Mouse (Mus musculus) cerebellum, postnatal 14 days (tissue): ENCODE measurements at regions not wholly inside any gene's neighbourhood (a gene's known extent, or its start where the extent isn't known, plus 50 kb on each side); places are given as distances from the start of the nearest gene placed in this dataset.

Source experiments
- DNase-seq, 2 experiments: peaks; one replicate each; pipeline ENCODE4 v3.0.0; 2021; ENCODE audit warnings: mixed read lengths in 2 of 2

DNA sequence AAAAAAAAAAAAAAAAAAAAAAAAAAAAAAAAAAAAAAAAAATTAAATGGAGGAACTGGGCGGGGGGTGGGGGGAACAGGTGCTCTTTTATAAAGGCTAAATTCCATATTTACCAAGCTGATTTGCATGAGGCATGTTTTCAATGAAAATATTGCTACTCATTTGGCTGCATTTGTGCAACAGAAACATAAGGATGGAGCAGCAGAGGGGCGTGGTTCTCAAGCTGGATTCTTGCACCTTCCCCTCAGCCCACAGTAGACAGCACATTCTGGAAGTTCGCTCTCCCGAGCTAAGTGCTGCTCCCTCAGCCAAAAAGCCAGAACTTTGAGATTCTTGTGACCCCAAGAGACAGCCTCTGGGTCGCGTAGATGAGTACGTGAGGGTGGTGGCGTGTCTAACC is 201.8 kb downstream of the Cdca7 start:
- DNase-seq = no peak

DNA sequence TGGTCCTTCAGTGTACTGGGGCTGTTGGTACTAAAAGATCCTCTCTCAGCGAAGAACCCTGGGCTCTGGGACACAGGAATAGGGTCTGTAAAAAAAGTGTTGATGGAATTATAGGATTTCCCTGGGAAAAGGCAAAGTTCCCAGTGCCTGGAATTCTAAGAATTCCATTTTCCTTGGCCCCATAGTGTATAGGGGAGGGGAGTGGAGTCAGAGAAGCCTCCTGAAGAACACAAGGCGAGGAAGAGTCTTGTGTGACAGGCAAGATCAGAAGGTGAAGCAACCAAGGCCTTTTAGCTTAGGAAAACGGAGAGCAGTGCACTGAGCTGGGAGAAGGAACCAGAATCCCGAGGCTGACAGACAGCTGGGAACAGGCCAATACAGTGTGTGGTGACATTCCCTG is 212.1 kb downstream of the Cdca7 start:
- DNase-seq = no peak

- peak in 1 of 2 experiments; percentile 11 for DNase-seq
Observed at GRCm38 (mm10) chr2:72701081-72701480, 225.1 kb downstream of the Cdca7 start.

GRCm38 (mm10) chr2:72703238-72703637 is 227.3 kb downstream of the Cdca7 start:
- DNase-seq = no peak

- DNase-seq = no peak
Observed at GRCm38 (mm10) chr2:72707676-72708659, 232.0 kb downstream of the Cdca7 start.

GRCm38 (mm10) chr2:72716931-72717330 is 241.0 kb downstream of the Cdca7 start:
- DNase-seq = peak; percentile 34 to 56

- DNase-seq = peak; percentile 77 to 85
Observed at GRCm38 (mm10) chr2:72728699-72729098, 251.5 kb downstream of the Sp3 start.

DNA sequence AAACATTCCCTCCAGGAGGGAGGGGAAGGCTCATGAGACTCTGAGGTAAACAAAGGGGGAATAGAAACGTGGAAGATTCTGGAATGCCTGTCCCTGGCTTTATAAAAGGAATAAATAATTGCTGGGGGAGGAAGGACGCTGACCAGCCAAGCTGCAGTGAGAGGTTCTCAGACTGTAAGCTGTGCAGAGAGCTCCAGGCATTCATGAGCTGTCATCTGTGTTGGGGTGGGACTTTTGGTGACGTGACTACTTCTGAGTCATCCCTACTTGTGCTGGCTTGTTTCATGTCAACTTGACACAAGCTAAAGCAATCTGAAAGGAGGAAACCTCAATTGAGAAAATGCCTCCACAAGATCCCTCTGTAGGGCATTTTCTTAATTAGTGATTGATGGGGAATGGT is 246.9 kb downstream of the Sp3 start:
- DNase-seq = no peak

DNA sequence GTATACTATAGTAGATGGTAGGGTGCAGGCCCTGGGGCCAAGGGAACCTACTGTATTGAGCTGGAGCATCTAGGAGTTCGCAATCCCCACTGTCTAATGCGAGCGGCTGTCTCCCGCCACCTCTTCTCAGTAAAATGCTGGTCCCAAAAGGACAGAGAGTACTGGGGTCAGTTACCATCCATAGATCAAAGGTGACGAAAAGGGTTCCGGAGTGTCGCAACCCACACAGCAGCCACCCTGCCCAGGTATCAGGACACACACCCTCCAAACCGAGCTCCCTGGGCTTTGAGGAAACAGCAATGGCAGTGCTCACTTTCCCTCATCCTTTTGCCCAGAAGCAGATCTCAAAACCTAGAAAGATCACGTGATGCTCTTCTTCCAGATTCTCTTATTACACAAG is 245.2 kb downstream of the Sp3 start:
- DNase-seq = no peak

DNA sequence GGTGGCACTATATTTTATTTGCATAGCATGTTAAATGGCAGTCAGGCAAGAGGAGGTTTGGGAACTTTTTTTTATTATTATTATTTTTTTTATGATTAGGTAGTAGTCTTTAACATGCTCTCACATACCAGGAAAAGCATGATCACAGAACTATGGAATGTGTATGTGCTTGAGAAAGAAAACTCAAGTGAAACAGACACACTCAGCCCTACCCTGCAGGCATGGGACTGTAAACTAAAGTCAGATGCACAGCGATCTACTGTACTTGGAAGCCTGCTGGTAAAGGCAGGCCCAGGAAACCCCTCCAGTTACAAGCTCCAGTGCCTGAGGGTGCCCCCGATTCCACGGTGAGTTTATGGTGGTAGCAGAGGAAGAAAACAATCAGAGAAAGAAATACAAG is 243.6 kb downstream of the Sp3 start:
- DNase-seq = no peak

- peak; percentile 66 to 68 for DNase-seq
Observed at GRCm38 (mm10) chr2:72740391-72741361, 239.6 kb downstream of the Sp3 start.

- no peak for DNase-seq
Observed at GRCm38 (mm10) chr2:72741746-72742145, 238.5 kb downstream of the Sp3 start.

DNA sequence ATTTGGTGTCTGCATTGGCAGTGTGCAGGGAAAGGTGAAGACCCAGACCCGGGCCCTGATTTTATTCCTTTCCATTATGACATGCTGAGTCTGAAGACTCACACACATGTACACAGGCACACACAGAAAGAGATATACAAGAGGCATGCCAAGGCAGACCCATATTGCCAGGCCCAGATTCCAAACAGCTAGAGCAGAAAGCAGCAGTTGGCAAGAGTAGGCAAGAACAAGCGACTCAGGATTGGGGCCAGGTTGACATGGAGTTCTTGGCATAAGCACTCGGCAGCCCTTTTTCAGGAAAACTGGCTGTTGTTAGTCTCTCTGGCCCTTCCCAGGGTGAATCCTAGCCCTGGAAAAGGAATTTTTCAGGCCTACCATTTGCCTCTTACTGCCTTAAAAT is 236.6 kb downstream of the Sp3 start:
- peak; percentile 88 to 89 for DNase-seq

DNA sequence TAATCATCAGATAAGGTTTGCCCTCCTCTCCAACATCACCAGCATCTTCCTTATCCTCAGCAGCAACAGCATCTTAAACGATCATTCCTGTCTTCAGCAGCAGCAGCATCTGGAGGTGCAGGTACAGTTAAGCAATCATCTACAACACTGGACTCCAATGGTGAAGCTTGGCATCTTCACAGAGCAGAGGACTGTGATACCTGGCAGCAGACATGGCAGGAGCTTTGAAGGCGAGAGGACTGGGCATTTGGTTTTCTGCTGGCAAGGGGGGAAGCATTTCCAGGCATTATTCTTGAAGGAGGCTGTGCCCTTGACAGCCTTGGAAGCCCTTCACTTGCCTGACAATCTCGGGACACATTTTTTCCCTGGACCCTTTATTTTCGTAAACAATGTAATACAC is 235.3 kb downstream of the Sp3 start:
- peak; percentile 40 to 56 for DNase-seq

GRCm38 (mm10) chr2:72746476-72747215 is 233.6 kb downstream of the Sp3 start:
- peak; percentile 78 to 90 for DNase-seq

- DNase-seq = no peak
Observed at GRCm38 (mm10) chr2:72747299-72747698, 232.9 kb downstream of the Sp3 start.

DNA sequence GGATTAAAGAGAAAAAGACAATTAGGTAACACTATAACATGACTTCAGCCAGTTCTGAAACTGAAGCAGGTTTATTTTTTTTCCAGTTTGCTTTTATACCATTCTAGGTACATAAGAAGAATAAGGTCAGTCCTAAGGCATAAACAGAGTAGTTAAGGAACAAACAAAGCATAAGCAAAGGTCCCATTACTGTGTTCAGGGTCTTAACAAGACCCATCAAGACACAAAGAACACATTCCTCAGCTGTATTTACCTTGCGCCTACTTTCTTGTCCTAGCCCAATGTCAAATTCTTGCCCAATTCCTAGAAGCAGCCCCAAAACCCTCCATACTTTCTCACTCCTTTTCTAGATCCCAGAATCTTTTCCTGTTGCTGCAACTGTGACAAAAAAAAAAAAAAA is 230.8 kb downstream of the Sp3 start:
- DNase-seq = no peak

DNA sequence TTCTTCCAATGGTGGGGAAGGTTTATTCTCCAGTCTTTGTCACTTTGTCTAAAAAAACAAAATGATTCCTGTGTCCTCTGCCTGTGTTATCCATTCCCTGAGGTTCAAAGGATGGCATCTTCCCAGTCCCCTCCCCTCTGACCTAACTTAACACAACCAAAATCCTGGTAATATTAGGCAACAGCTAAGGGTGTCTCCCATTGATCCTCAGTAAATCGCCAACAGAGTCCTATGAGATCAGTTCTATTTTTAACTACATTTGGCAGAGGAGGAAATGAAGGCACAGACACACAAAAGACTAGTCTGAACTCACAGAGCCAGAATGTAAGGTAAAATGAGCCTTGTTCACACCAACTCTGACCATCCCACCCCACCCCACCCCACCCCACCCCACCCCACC is 228.8 kb downstream of the Sp3 start:
- DNase-seq = no peak

DNA sequence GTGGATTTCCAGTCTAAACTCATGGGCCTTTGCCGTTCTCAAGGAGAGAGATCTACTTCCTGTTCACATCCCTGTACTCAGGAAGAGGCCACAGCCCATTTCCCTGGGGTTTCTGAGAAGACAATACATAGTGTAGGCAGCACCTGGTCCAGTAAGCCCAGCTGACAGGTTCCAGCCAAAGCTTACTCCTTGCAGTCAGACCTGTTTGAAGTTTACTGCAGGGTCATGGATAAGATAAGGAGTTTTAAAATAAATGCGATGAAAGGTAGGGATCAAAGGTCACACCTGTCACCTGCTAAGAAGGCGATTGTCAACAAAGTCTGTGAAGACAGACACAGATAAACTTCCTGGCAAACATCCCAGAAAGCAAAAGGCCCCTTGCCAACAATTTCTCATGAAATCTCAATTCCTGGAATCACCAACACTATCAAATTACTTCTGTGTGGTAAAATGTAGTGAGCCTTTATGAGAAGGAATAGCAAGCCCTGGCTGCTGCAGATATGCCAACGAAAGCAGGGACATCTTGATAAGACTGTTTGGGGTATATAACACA is 227.5 kb downstream of the Sp3 start:
- DNase-seq = peak; percentile 51 to 64

- DNase-seq = no peak
Observed at GRCm38 (mm10) chr2:72753788-72754713, 226.2 kb downstream of the Sp3 start.

- DNase-seq = no peak
Observed at GRCm38 (mm10) chr2:72763454-72763853, 216.8 kb downstream of the Sp3 start.
